Mouse (Mus musculus): ENCODE data around the gene Blmh.
"Not testable (repeated sequence)": the region's sequence is repeated elsewhere in the genome, so short reads cannot be mapped to it uniquely, and the experiment has no call there.

- not testable (repeated sequence) for TF ChIP-seq CTCF (IDR thresholded peaks at IDR 0.05; ENCODE audit: extremely low read depth, insufficient read depth, insufficient read length, insufficient replicate concordance); POLR2A (IDR thresholded peaks at IDR 0.05; ENCODE audit: low read depth, low read length)
These were observed 4.0 kb downstream of the Blmh start for GRCm38 (mm10) chr11:76928586-76928985.
